Mouse (Mus musculus) left cerebral cortex, postnatal 10 days (tissue): ENCODE measurements around the gene Nutm1. TPM values are rescaled to one million over a fixed set of nuclear protein-coding genes. Genes with fewer than 3 reads are reported as not detected.

Experiments used
- DNase-seq, 2 experiments: peaks; one replicate each; pipeline ENCODE4 v3.0.0; 2021 to 2022; ENCODE audit warnings: low spot score in 2 of 2, mixed read lengths in 1 of 2; ENCODE audit errors: extremely low spot score in 1 of 2
- intact Hi-C: fragments of 180-260 bp; cut with DNase I; formaldehyde crosslinking; loops from one replicate; pipeline ENCODE4 v1.15.1; 2025
- total RNA-seq, 2 experiments: library from RNA; stranded (reverse); gene quantifications; 2 replicates each; pipeline ENCODE4 v1.2.3; 2021

Gene Nutm1
- total RNA-seq, 2 experiments from 2014 or later = not detected

DNA sequence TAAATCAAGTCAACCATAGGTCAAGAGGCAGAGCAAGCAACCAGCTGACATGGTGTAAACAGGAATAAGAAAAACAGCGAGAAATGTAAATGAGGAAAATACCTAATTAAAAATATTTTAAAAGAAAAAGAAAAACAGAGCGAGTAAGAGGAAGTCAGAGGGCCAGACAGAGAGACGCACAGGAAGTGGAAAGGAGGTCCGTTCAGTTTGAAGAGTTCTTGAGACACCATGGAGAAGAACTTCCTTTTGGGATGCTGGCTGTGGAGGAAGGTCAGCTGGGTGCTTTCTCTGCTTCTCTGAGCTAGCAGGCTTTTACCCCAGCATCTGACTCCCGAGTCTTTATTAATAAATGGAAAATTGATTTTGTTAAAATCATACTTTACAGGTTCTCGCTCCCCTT lies 41.5 kb downstream of the Nutm1 start:
- no peak for DNase-seq
- intact Hi-C loops = loop anchor here (10.0 kb wide), 2 partner anchors 1223 to 1993 kb away; no protein-coding TSS in a partner anchor

DNA sequence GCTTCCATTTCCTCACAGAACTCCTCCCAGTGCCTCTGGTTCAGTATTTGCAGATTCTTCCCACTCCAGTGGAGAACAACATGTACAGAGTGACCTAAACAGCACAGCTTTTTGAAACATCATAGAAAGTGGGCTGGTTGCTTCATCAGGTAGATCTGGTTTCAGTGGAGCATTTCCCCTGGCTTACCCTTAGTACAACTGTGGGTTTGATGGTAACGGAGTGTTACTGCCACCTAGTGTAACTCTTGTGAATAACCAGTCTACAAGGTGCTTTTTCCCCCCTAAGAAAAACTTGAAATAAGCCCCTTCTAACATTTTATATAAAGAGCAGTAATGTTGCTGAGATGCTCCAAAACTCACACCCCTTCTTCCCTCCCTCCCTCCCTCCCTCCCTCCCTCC lies 43.1 kb downstream of the Nutm1 start:
- intact Hi-C loops = loop anchor here (10.0 kb wide), 2 partner anchors 1221 to 1991 kb away; no protein-coding TSS in a partner anchor
- DNase-seq = peak in 1 of 2 experiments; percentile 35

DNA sequence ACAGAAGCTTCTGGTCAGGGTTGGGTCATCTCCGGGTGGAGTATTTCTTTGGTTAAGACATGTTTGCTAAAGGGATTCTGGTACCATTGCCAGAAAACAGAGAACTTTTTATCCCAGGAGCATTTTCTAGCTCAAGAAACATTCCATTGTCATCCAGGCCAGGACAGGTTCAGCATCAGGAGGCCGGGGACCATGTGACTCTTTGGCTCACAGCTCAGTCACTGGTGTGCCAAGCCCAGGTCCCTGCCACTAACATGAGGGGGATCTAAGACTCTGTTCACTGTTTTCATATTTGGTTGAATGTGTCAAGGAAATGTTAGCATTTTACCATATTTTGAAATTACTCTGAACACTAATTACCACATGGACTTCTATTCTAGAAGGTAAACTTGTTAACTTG lies 48.4 kb downstream of the Nutm1 start:
- intact Hi-C loops = loop anchor here (10.0 kb wide), 2 partner anchors 1216 to 1986 kb away; no protein-coding TSS in a partner anchor
- no peak for DNase-seq

DNA sequence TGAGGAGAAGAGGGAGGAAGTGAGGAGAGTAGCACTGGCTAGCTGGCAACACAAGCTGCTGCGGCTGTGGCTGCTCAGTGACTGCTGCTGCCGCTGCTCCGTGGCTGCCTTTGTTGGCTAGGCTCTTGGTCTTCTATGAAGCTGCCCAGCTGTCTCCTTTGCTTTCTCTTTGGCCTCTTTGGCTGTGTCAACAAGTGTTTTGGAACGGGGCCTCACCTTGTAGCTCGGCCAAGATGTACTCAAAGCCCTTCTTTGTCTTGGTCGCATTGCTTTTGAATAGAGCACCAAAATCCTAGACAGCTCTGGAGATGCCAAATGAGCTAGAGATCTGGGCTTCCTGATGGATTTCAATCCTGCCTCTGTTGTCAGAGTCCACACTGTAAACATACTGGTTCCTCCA lies 48.9 kb downstream of the Nutm1 start:
- intact Hi-C loops = loop anchor here (10.0 kb wide), 2 partner anchors 1215 to 1985 kb away; no protein-coding TSS in a partner anchor

DNA sequence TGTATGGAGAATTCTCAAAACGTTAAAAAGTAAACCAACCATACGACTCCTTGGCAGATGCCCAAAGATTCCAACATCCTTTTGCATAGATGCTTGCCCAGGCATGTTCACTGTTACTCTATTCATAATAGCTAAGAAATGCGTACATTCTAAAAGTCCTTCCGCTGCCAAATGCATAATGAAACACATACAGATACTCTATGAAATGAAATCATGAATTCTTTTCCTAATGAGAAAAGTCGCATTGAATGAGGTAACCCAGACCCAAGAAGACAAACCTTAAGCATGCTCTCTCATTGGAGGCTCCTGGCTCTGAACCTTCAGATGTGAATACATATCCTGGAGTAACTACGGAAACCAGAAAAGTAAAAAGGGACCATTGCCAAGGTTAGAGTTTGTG lies 56.0 kb downstream of the Nutm1 start:
- DNase-seq = no peak
- intact Hi-C loops = no loop called here

More for the DNA sequence above, 48.9 kb downstream of the Nutm1 start:
- peak; percentile 59 to 86 for DNase-seq

Other genes starting within 250 kb of the Nutm1 start
- gene Olfr1310, start 246.6 kb downstream of the Nutm1 start, total RNA-seq = not detected
- not detected for gene Olfr1311, start 234.9 kb downstream of the Nutm1 start, total RNA-seq
- not detected for gene Olfr1312, start 209.1 kb downstream of the Nutm1 start, total RNA-seq
- not detected for gene Olfr1313, start 181.4 kb downstream of the Nutm1 start, total RNA-seq
- not detected for gene Olfr1314, start 162.5 kb downstream of the Nutm1 start, total RNA-seq
- not detected for gene Olfr1315-ps1, start 143.9 kb downstream of the Nutm1 start, total RNA-seq
- not detected for gene Olfr1316, start 124.3 kb downstream of the Nutm1 start, total RNA-seq
- gene Olfr1317, start 119.0 kb downstream of the Nutm1 start, total RNA-seq = not detected
- not detected for gene Olfr1318, start 105.1 kb downstream of the Nutm1 start, total RNA-seq
- 10 to 100 TPM; 77.4 to 82.7 TPM for gene Lpcat4, start 19.8 kb downstream of the Nutm1 start, total RNA-seq
- gene Nop10, start 2.6 kb upstream of the Nutm1 start, total RNA-seq = 10 to 100 TPM; 72.0 to 74.7 TPM
- 10 to 100 TPM; 92.8 to 96.6 TPM for gene Slc12a6, start 6.5 kb upstream of the Nutm1 start, total RNA-seq
- 1 to 10 TPM; 1.2 to 3.6 TPM for gene Gm21985, start 7.0 kb upstream of the Nutm1 start, total RNA-seq
- 100 to 1,000 TPM; 165 to 172 TPM for gene Emc4, start 108.7 kb upstream of the Nutm1 start, total RNA-seq
- 10 to 100 TPM; 15.4 to 17.3 TPM for gene Katnbl1, start 119.9 kb upstream of the Nutm1 start, total RNA-seq
- gene Emc7, start 195.7 kb upstream of the Nutm1 start, total RNA-seq = 10 to 100 TPM; 37.5 to 38.2 TPM
- gene Chrm5, start 221.5 kb upstream of the Nutm1 start, total RNA-seq = 1 to 10 TPM; 1.8 to 3.1 TPM
- gene Aven, start 233.7 kb upstream of the Nutm1 start, total RNA-seq = 10 to 100 TPM in 1 of 2 experiments, 1 to 10 TPM in 1; 9.6 to 11.4 TPM